Mouse (Mus musculus): ENCODE data around the gene Gm49345. TPM values are rescaled to one million over a fixed set of nuclear protein-coding genes. Genes with fewer than 3 reads are reported as not detected.

Gene Gm49345
- polyA plus RNA-seq, 1 experiment from 2014 or later, result not detected

GRCm38 (mm10) chr13:67552505-67553346 is 84.8 kb downstream of the Gm49345 start:
- Histone ChIP-seq H3K27ac (peak overlapping the region; percentile 78), H3K9me3 (no peaks in the 10 kb centered on the region), H3K36me3 (no peaks in the 10 kb centered on the region), H3K4me3 (replicated peaks) (peak overlapping the region; percentile 92), H3K27me3 (peaks cover 3% of the 10 kb centered on the region; the same call in 1 of the 2 replicates), H3K4me2 (replicated peaks) (peak overlapping the region; percentile 84), H3K9ac (replicated peaks) (peak overlapping the region; percentile 85), H3K4me1 (replicated peaks) (peaks cover 28% of the 10 kb centered on the region)
- WGBS, result 1% methylated on average over 44 of the region's 44 CpGs
- peak; percentile 99 for ATAC-seq

GRCm38 (mm10) chr13:67545941-67546340 is 91.6 kb downstream of the Gm49345 start:
- Histone ChIP-seq H3K4me1 (replicated peaks) (peaks cover 8% of the 10 kb centered on the region), H3K4me2 (replicated peaks) (no peak overlapping the region), H3K4me3 (replicated peaks) (no peak overlapping the region), H3K36me3 (peaks cover 46% of the 10 kb centered on the region), H3K27ac (no peak overlapping the region), H3K9ac (replicated peaks) (no peak overlapping the region), H3K9me3 (peaks cover 3% of the 10 kb centered on the region; the same call in 1 of the 2 replicates), H3K27me3 (no peaks in the 10 kb centered on the region)
- WGBS, result 85% methylated on average over 1 of the region's 1 CpGs
- no peak for ATAC-seq

Other genes with a start within 250 kb of the Gm49345 start
- 4.0 and 5.2 TPM in 2 replicates for gene Zfp429, start 237.9 kb downstream of the Gm49345 start, polyA plus RNA-seq (2015; fragmentation: Nextera tagmentation; extraction: Ambion mirVana)
- 0.58 and 0.86 TPM in 2 replicates for gene Zfp459, start 216.4 kb downstream of the Gm49345 start, polyA plus RNA-seq (2015; fragmentation: Nextera tagmentation; extraction: Ambion mirVana)
- 5.2 and 7.3 TPM in 2 replicates for gene Zfp874a, start 186.1 kb downstream of the Gm49345 start, polyA plus RNA-seq (2015; fragmentation: Nextera tagmentation; extraction: Ambion mirVana)
- gene Zfp874b, start 153.5 kb downstream of the Gm49345 start, polyA plus RNA-seq (2015; fragmentation: Nextera tagmentation; extraction: Ambion mirVana), result 2.3 and 2.4 TPM in 2 replicates
- gene Zfp58, start 137.2 kb downstream of the Gm49345 start, polyA plus RNA-seq (2015; fragmentation: Nextera tagmentation; extraction: Ambion mirVana), result 15.1 and 16.0 TPM in 2 replicates
- not detected in 2 replicates for gene Gm26965, start 111.6 kb downstream of the Gm49345 start, polyA plus RNA-seq (2015; fragmentation: Nextera tagmentation; extraction: Ambion mirVana)
- 35.4 and 38.7 TPM in 2 replicates for gene Zfp87, start 111.6 kb downstream of the Gm49345 start, polyA plus RNA-seq (2015; fragmentation: Nextera tagmentation; extraction: Ambion mirVana)
- 16.2 and 17.1 TPM in 2 replicates for gene Zfp748, start 83.9 kb downstream of the Gm49345 start, polyA plus RNA-seq (2015; fragmentation: Nextera tagmentation; extraction: Ambion mirVana)
- 4.5 and 4.6 TPM in 2 replicates for gene Zfp729b, start 28.1 kb downstream of the Gm49345 start, polyA plus RNA-seq (2015; fragmentation: Nextera tagmentation; extraction: Ambion mirVana)
- 3.3 and 3.7 TPM in 2 replicates for gene Zfp729a, start within 50 bp of the Gm49345 start, polyA plus RNA-seq (2015; fragmentation: Nextera tagmentation; extraction: Ambion mirVana)
- gene Zfp738, start 49.3 kb upstream of the Gm49345 start, polyA plus RNA-seq (2015; fragmentation: Nextera tagmentation; extraction: Ambion mirVana), result 15.4 and 18.3 TPM in 2 replicates
- gene Zfp65, start 91.4 kb upstream of the Gm49345 start, polyA plus RNA-seq (2015; fragmentation: Nextera tagmentation; extraction: Ambion mirVana), result 9.8 and 10.3 TPM in 2 replicates
- 8.0 and 8.7 TPM in 2 replicates for gene Zfp85, start 117.5 kb upstream of the Gm49345 start, polyA plus RNA-seq (2015; fragmentation: Nextera tagmentation; extraction: Ambion mirVana)
- gene Zfp493, start 141.9 kb upstream of the Gm49345 start, polyA plus RNA-seq (2015; fragmentation: Nextera tagmentation; extraction: Ambion mirVana), result 3.5 and 3.6 TPM in 2 replicates
- gene Zfp273, start 176.0 kb upstream of the Gm49345 start, polyA plus RNA-seq (2015; fragmentation: Nextera tagmentation; extraction: Ambion mirVana), result 12.0 and 12.7 TPM in 2 replicates
- gene Gm10037, start 193.3 kb upstream of the Gm49345 start, polyA plus RNA-seq (2015; fragmentation: Nextera tagmentation; extraction: Ambion mirVana), result 5.4 and 6.9 TPM in 2 replicates
- not detected in 2 replicates for gene BC048507, start 225.6 kb upstream of the Gm49345 start, polyA plus RNA-seq (2015; fragmentation: Nextera tagmentation; extraction: Ambion mirVana)

Measured in midbrain, embryonic 13.5 days (tissue).